Mouse (Mus musculus) spleen, adult 2 months (tissue): Measurements from ENCODE around the gene Ccdc6. TPM values are rescaled to one million over a fixed set of nuclear protein-coding genes. Genes with fewer than 3 reads are reported as not detected.

Experiments used
- DNase-seq, 2 experiments: peaks; one replicate each; pipeline versions ENCODE4 v3.0.0 to v3.0.0-alpha.2; 2012 to 2021; ENCODE audit warnings: low spot score in 2 of 2, low read depth in 1 of 2
- H3K27ac ChIP-seq: fragments of 200-500 bp; 2 replicates; pipeline ENCODE4 v1.5.1; 2012; ENCODE audit warnings: low read length, inconsistent platforms; ENCODE audit not compliant: insufficient read depth
- H3K27me3 ChIP-seq: fragments of 200-500 bp; 2 replicates; pipeline ENCODE4 v1.6.1; 2012; ENCODE audit warnings: mild to moderate bottlenecking, moderate library complexity, low read length, inconsistent platforms; ENCODE audit not compliant: control insufficient read depth, insufficient read depth
- H3K36me3 ChIP-seq: fragments of 200-500 bp; 2 replicates; pipeline ENCODE4 v1.6.1; 2012; ENCODE audit warnings: mild to moderate bottlenecking, low read length, inconsistent platforms; ENCODE audit not compliant: control insufficient read depth, insufficient read depth
- H3K4me1 ChIP-seq: fragments of 200-500 bp; 2 replicates; pipeline ENCODE4 v1.6.1; 2011; ENCODE audit warnings: inconsistent platforms; ENCODE audit not compliant: control insufficient read depth, insufficient read depth, insufficient read length
- H3K4me3 ChIP-seq: fragments of 200-500 bp; 2 replicates; pipeline ENCODE4 v1.5.1; 2011; ENCODE audit warnings: mild to moderate bottlenecking, inconsistent platforms; ENCODE audit not compliant: insufficient read depth, insufficient read length; ENCODE audit errors: extremely low read depth
- CTCF ChIP-seq: fragments of 200-500 bp; IDR thresholded peaks from 2 replicates; pipeline ENCODE4 v1.5.1; 2011; ENCODE audit warnings: mild to moderate bottlenecking, inconsistent platforms; ENCODE audit not compliant: insufficient read depth, insufficient read length, insufficient replicate concordance; ENCODE audit errors: extremely low read depth
- POLR2A ChIP-seq: fragments of 200-500 bp; IDR thresholded peaks from 2 replicates; pipeline ENCODE4 v1.6.1; 2011; ENCODE audit warnings: low read depth, low read length, inconsistent platforms
- WGBS: fragments of 180-500 bp; shearing (Covaris S2); methylation state at CpG from one replicate; pipeline ENCODE4 v1.1.7; 2018; 5-methylcytosine and 5-hydroxymethylcytosine counted together
- polyA plus RNA-seq: library from polyadenylated mRNA; depleted of rRNA; stranded (reverse); fragments of >200 nt; gene quantifications from 2 replicates; pipeline ENCODE4 v1.2.3, GENCODE M21; 2012

Ccdc6 gene
- polyA plus RNA-seq, 1 experiment = 17.7 TPM

GRCm38 (mm10) chr10:70138150-70138549, 41.2 kb downstream of the Ccdc6 start:
- H3K4me3 ChIP-seq = no peak overlapping the region
- DNase-seq = no peak
- no peaks in the 10 kb centered on the region for H3K27me3 ChIP-seq
- WGBS = 72% methylated on average over 8 of the region's 8 CpGs
- TF ChIP-seq POLR2A (no peak), CTCF (no peak)
- peaks cover 5% of the 10 kb centered on the region for H3K36me3 ChIP-seq
- no peak overlapping the region for H3K27ac ChIP-seq
- H3K4me1 ChIP-seq = 0 out of 2 replicates have a peak, but pooled peaks cover 2% of the 10 kb centered on the region

DNA sequence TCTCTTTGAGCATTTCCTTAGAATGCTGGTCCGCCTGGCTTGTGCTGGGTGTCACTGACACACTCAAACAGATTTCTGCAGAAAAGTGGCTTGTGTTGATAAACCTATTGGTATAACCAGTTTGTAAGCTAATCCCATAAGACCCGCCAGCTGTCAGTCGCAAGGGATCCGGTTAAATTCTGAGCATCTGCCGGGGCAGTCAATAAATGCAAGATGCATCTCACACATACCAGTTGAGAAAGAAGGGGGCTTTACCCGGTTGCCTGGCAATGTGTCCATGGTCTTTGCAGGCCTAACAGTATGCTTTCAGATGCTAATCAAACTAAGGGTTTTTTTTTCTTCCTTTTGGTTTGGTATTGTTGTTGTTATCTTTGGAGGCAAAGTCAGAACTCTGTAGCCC, 42.4 kb downstream of the Ccdc6 start:
- Histone ChIP-seq H3K36me3 (peaks cover 8% of the 10 kb centered on the region), H3K27ac (no peak overlapping the region), H3K27me3 (no peaks in the 10 kb centered on the region), H3K4me3 (no peak overlapping the region), H3K4me1 (0 out of 2 replicates have a peak, but pooled peaks cover under 1% of the 10 kb centered on the region)
- DNase-seq = no peak
- no peak for TF ChIP-seq CTCF
- no peak for TF ChIP-seq POLR2A
- WGBS = 90% methylated on average over 6 of the region's 6 CpGs

- TF ChIP-seq POLR2A (no peak), CTCF (no peak)
- no peak for DNase-seq
- no peaks in the 10 kb centered on the region for H3K27me3 ChIP-seq
- no peak overlapping the region for H3K27ac ChIP-seq
- 89% methylated on average over 12 of the region's 12 CpGs for WGBS
- H3K36me3 ChIP-seq = peaks cover 10% of the 10 kb centered on the region
- no peak overlapping the region for H3K4me3 ChIP-seq
- no peaks in the 10 kb centered on the region for H3K4me1 ChIP-seq
Measured at GRCm38 (mm10) chr10:70140414-70140813, 43.5 kb downstream of the Ccdc6 start.

DNA sequence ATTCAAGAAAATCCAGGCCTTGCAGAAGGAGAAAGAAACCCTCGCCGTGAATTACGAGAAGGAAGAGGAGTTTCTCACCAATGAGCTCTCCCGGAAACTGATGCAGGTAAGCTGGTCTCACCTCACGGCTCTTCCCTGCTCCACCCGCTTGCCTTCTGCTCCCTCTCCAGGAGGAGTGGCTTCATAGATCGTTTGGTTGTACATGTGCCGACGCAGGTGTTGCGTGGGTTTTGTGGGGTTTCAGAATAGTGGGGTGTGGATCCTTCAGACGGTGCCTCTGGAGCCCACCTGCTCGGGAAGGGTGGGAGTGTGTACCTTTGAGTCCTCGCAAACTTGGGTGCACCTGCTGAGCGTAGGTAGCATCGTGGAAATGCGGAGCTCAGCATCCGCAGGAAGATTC, 45.7 kb downstream of the Ccdc6 start:
- TF ChIP-seq POLR2A = no peak
- no peak for TF ChIP-seq CTCF
- Histone ChIP-seq H3K27ac (no peak overlapping the region), H3K27me3 (no peaks in the 10 kb centered on the region), H3K4me3 (no peak overlapping the region), H3K4me1 (no peaks in the 10 kb centered on the region), H3K36me3 (peaks cover 16% of the 10 kb centered on the region)
- no peak for DNase-seq
- 92% methylated on average over 17 of the region's 17 CpGs for WGBS

DNA sequence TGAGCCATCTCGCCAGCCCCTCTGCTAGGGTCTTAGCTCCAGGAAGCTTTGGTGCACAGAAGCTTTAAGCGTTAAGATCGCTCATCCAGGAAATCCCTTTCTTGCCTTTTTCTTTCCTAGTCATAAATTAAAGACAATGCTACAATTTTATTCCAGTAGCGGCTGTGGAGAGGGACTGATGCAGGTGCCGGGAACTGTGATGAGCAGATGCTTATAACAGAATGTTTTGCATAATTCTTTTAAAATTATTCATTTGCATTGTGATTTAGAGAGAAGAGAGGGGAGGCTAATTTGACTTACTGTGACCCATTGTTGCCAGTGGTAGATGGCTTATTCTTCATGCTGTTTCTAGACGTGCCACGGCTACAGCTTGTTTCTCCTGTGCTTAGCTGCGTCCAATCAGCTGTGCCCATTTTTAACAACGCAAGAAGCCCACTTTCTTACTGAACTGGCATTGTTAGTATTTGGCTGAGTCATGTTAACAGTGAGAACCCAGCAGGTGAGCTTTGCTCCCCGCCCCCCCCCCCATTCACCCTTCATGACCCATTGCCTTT, 47.2 kb downstream of the Ccdc6 start:
- TF ChIP-seq POLR2A (no peak), CTCF (no peak)
- no peak overlapping the region for H3K27ac ChIP-seq
- no peak for DNase-seq
- peaks cover 16% of the 10 kb centered on the region for H3K36me3 ChIP-seq
- no peak overlapping the region for H3K4me3 ChIP-seq
- H3K27me3 ChIP-seq = no peaks in the 10 kb centered on the region
- H3K4me1 ChIP-seq = no peaks in the 10 kb centered on the region
- WGBS = 97% methylated on average over 10 of the region's 10 CpGs

DNA sequence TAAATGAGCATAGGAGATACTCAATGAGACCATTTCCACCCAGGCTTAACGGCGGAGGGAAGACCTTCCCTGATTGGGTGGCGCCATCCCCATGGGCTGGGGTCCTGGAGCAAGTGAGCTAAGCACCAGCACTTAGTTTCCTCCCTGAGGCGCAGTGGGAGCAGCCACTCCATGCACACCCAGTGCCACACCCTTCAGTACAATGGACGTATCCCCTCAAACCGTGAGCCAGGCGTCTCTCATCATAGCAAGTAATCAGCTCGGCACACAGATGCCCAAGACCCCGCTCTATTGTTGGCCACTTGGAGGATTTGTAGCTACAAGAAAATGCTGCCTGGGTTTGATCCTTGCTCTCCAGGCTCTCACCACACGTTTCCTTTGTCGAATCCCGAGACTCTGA, 49.0 kb downstream of the Ccdc6 start:
- H3K27ac ChIP-seq = no peak overlapping the region
- no peak for TF ChIP-seq POLR2A
- no peak for TF ChIP-seq CTCF
- H3K27me3 ChIP-seq = no peaks in the 10 kb centered on the region
- H3K36me3 ChIP-seq = peaks cover 17% of the 10 kb centered on the region
- DNase-seq = no peak
- 95% methylated on average over 12 of the region's 12 CpGs for WGBS
- H3K4me3 ChIP-seq = no peak overlapping the region
- no peaks in the 10 kb centered on the region for H3K4me1 ChIP-seq

DNA sequence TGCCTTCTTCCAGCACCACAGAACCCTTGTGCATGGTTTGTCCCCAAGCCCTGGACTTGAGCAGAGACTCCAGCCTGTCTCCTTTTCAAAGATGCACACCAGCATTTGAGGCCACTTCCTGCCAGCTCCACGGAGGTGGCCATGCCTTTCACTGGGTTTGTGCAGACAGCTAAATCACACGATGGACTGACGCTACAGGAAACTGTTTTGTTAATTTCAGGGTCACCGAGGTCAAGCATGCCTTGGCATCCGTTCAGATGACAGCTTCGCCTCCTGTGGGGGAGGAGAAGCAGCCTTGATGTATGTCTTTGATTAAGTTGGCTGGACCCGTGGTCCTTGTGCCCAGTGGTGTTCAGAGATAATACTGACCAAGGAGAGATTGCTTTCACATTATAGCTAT, 52.2 kb downstream of the Ccdc6 start:
- Histone ChIP-seq H3K36me3 (peaks cover 10% of the 10 kb centered on the region), H3K27me3 (no peaks in the 10 kb centered on the region), H3K4me3 (no peak overlapping the region), H3K4me1 (peaks cover 5% of the 10 kb centered on the region; the same call in 1 of the 2 replicates), H3K27ac (no peak overlapping the region)
- no peak for DNase-seq
- TF ChIP-seq CTCF (no peak), POLR2A (no peak)
- 48% methylated on average over 7 of the region's 7 CpGs for WGBS
